ENCODE assay signal across 29 mouse cellular contexts in genomic region chr4:106542211-106542610, GRCm38 (mm10). TPM values are rescaled to one million over a fixed set of nuclear protein-coding genes. Genes with fewer than 3 reads are reported as not detected.
DNase-seq lines count a peak whose midpoint lies in the region; ATAC-seq and TF ChIP-seq lines count a peak whose summit lies in the region.
"Had no signal": no experiment of that assay in that cellular context is flagged by ENCODE, and none has a peak within 500 bp of the region (broad histone marks: within the 10 kb centered on the region; RNA-seq: fewer than 3 reads in every experiment).

No protein-coding gene starts in this region.

- no peak for TF ChIP-seq POLR2A in kidney, adult 2 months (IDR thresholded peaks at IDR 0.05; ENCODE audit: low read depth, low read length)

- no peak overlapping the region for H3K9ac ChIP-seq in kidney, embryonic 14.5 days (ENCODE audit: low read depth, low read length)
- H3K9ac ChIP-seq in midbrain, embryonic 15.5 days = no peak overlapping the region
- H3K9ac ChIP-seq: embryonic facial prominence, embryonic 12.5 days; embryonic facial prominence, embryonic 15.5 days; forebrain, postnatal 0 days; heart, embryonic 13.5 days; hindbrain, embryonic 14.5 days had no signal

- H3K27ac ChIP-seq in kidney, adult 2 months (ENCODE audit: insufficient read depth, low read depth, low read length) = no peak overlapping the region
- no peak overlapping the region for H3K27ac ChIP-seq in kidney, embryonic 14.5 days (ENCODE audit: low read depth, low read length)
- H3K27ac ChIP-seq in midbrain, embryonic 15.5 days = no peak overlapping the region
- H3K27ac ChIP-seq: embryonic facial prominence, embryonic 12.5 days; embryonic facial prominence, embryonic 15.5 days; heart, embryonic 10.5 days; heart, embryonic 13.5 days; hindbrain, embryonic 14.5 days had no signal

- peaks cover 13% of the 10 kb centered on the region; the same call in 1 of the 2 replicates for H3K4me1 ChIP-seq in kidney, adult 2 months (ENCODE audit: control insufficient read depth, insufficient read depth, low read length)
- H3K4me1 ChIP-seq in kidney, embryonic 14.5 days (ENCODE audit: control insufficient read depth, insufficient read depth, low read length) = peaks cover 12% of the 10 kb centered on the region; the same call in 1 of the 2 replicates
- no peaks in the 10 kb centered on the region for H3K4me1 ChIP-seq in midbrain, embryonic 15.5 days
- H3K4me1 ChIP-seq: embryonic facial prominence, embryonic 12.5 days; embryonic facial prominence, embryonic 15.5 days had no signal

- DNase-seq in kidney, adult 2 months = peak; percentile 87
- DNase-seq in kidney, adult 9 months = peak; percentile 87
- DNase-seq in kidney, postnatal 14 days = peak; percentile 48
- DNase-seq in kidney, postnatal 4 days = peak; percentile 37 to 48
- no peak for DNase-seq in retina, postnatal 1 day
- DNase-seq: adrenal gland, adult 2 months; adrenal gland, postnatal 14 days; cerebellum, adult 11 months; cerebellum, adult 2 months; cerebellum, adult 9-11 months; cerebellum, postnatal 25 days; forebrain, postnatal 0 days; gastrocnemius, postnatal 25 days; heart, adult 18-20 months; heart, postnatal 14 days; heart, postnatal 4 days had no signal

- H3K27me3 ChIP-seq in kidney, adult 2 months (replicated peaks; ENCODE audit: control insufficient read depth, insufficient read depth, low read length) = no peaks in the 10 kb centered on the region
- H3K27me3 ChIP-seq in kidney, embryonic 14.5 days (ENCODE audit: control insufficient read depth, insufficient read depth, low read length) = no peaks in the 10 kb centered on the region
- no peaks in the 10 kb centered on the region for H3K27me3 ChIP-seq in midbrain, embryonic 15.5 days (replicated peaks)
- H3K27me3 ChIP-seq: embryonic facial prominence, embryonic 12.5 days; embryonic facial prominence, embryonic 15.5 days had no signal

- H3K4me2 ChIP-seq in kidney, embryonic 14.5 days (replicated peaks; ENCODE audit: low read depth, low read length) = no peak overlapping the region
- H3K4me2 ChIP-seq in midbrain, embryonic 15.5 days = no peak overlapping the region
- H3K4me2 ChIP-seq: embryonic facial prominence, embryonic 12.5 days; embryonic facial prominence, embryonic 15.5 days; heart, embryonic 13.5 days; hindbrain, embryonic 14.5 days had no signal

- H3K36me3 ChIP-seq in kidney, adult 2 months (ENCODE audit: control insufficient read depth, insufficient read depth, low read length) = no peaks in the 10 kb centered on the region
- no peaks in the 10 kb centered on the region for H3K36me3 ChIP-seq in kidney, embryonic 14.5 days (ENCODE audit: control insufficient read depth, insufficient read depth, low read length)
- H3K36me3 ChIP-seq in midbrain, embryonic 15.5 days (replicated peaks) = no peaks in the 10 kb centered on the region
- H3K36me3 ChIP-seq: embryonic facial prominence, embryonic 12.5 days; embryonic facial prominence, embryonic 15.5 days; heart, embryonic 10.5 days; heart, embryonic 13.5 days had no signal

- H3K4me3 ChIP-seq in kidney, adult 2 months (ENCODE audit: insufficient read depth, low read depth, low read length) = no peak overlapping the region
- H3K4me3 ChIP-seq in kidney, embryonic 14.5 days (ENCODE audit: low read length) = no peak overlapping the region
- H3K4me3 ChIP-seq in midbrain, embryonic 15.5 days = no peak overlapping the region
- H3K4me3 ChIP-seq: embryonic facial prominence, embryonic 12.5 days; embryonic facial prominence, embryonic 15.5 days; heart, embryonic 10.5 days; heart, embryonic 13.5 days had no signal

- WGBS in kidney, adult 2 months = 57% methylated on average over 2 of the region's 2 CpGs
- WGBS in kidney, embryonic 14.5 days = 74% methylated on average over 2 of the region's 2 CpGs
- WGBS in midbrain, embryonic 15.5 days = 85% methylated on average over 2 of the region's 2 CpGs

- TF ChIP-seq CTCF in kidney, adult 2 months (conservative IDR thresholded peaks at IDR 0.05; ENCODE audit: insufficient read depth, insufficient read length, low read depth, low read length) = no peak

- no peak for ATAC-seq in kidney, embryonic 14.5 days (ENCODE audit: low FRiP score, low TSS enrichment)
- ATAC-seq in midbrain, embryonic 15.5 days (replicated peaks) = no peak
- ATAC-seq: CD4-positive, CD25-positive, alpha-beta regulatory T cell, adult 4 months; forebrain, embryonic 14.5 days; forebrain, postnatal 0 days had no signal

- H3K9me3 ChIP-seq in kidney, embryonic 14.5 days (ENCODE audit: control insufficient read depth, low read length) = no peaks in the 10 kb centered on the region; the same call in 1 of the 2 replicates
- no peaks in the 10 kb centered on the region for H3K9me3 ChIP-seq in midbrain, embryonic 15.5 days
- H3K9me3 ChIP-seq: embryonic facial prominence, embryonic 12.5 days; embryonic facial prominence, embryonic 15.5 days; heart, embryonic 10.5 days had no signal

RNA-seq across cellular contexts. Expression of gene Dhcr24, which starts 18.6 kb away (rescaled TPM):
- polyA plus RNA-seq in kidney, adult 2 months (2012; rRNA removed) = 242 and 276 TPM in 2 replicates
- polyA plus RNA-seq in kidney, embryonic 14.5 days (2014; fragmentation: Nextera tagmentation; extraction: Ambion mirVana) = 21.4 and 29.5 TPM in 2 replicates
- polyA plus RNA-seq in midbrain, embryonic 15.5 days (2015; fragmentation: Nextera tagmentation; extraction: Ambion mirVana) = 6.0 and 6.2 TPM in 2 replicates

RNA-seq across cellular contexts. Expression of gene Bsnd, which starts 50.1 kb away (rescaled TPM):
- polyA plus RNA-seq in kidney, adult 2 months (2012; rRNA removed) = 73.6 and 78.1 TPM in 2 replicates
- 2.1 and 4.8 TPM in 2 replicates for polyA plus RNA-seq in kidney, embryonic 14.5 days (2014; fragmentation: Nextera tagmentation; extraction: Ambion mirVana)
- polyA plus RNA-seq in midbrain, embryonic 15.5 days (2015; fragmentation: Nextera tagmentation; extraction: Ambion mirVana) = not detected in 2 replicates
- polyA plus RNA-seq: C2C12; CD4-positive, CD25-positive, alpha-beta regulatory T cell, adult 4 months; embryonic facial prominence, embryonic 12.5 days; forebrain, embryonic 11.5 days; forebrain, embryonic 14.5 days; forebrain, postnatal 0 days; heart, embryonic 13.5 days; heart, embryonic 16.5 days; hindbrain, embryonic 11.5 days; hindbrain, embryonic 14.5 days had no signal

Comparison
In these comparisons a context has a peak if more than half of its experiments do, and no peak if none do; other contexts are left out.
1. RNA of gene Bsnd, which starts 50.1 kb away (polyA plus RNA-seq): 73.6 to 78.1 TPM in kidney, adult 2 months; 2.1 to 4.8 TPM in kidney, embryonic 14.5 days and not detected in midbrain, embryonic 15.5 days; every median in the first group is over 10 times any median in the second.